Mouse (Mus musculus) left cerebral cortex, postnatal 10 days (tissue): ENCODE measurements around the gene S100a5. TPM values are rescaled to one million over a fixed set of nuclear protein-coding genes. Genes with fewer than 3 reads are reported as not detected.
A peak's percentile ranks its signal among the peaks of the same experiment; 100 is the strongest.

Source experiments
- DNase-seq, 2 experiments: peaks; one replicate each; pipeline ENCODE4 v3.0.0; 2021 to 2022; ENCODE audit warnings: low spot score in 2 of 2, mixed read lengths in 1 of 2; ENCODE audit errors: extremely low spot score in 1 of 2
- intact Hi-C: fragments of 180-260 bp; cut with DNase I; formaldehyde crosslinking; loops from one replicate; pipeline ENCODE4 v1.15.1; 2025
- total RNA-seq, 2 experiments: library from RNA; stranded (reverse); gene quantifications; 2 replicates each; pipeline ENCODE4 v1.2.3; 2021

S100a5 gene
- total RNA-seq, 2 experiments from 2014 or later, result not detected

- DNase-seq, result peak; percentile 75 to 84
- intact Hi-C loops, result loop anchor here (2.0 to 5.0 kb wide), 3 partner anchors 66 to 162 kb away; partner anchors contain the start of genes Chtop and Snapin
Observed at GRCm38 (mm10) chr3:90652878-90653508, 44.7 kb downstream of the S100a5 start.

GRCm38 (mm10) chr3:90653717-90654116 lies 45.4 kb downstream of the S100a5 start, which contains the start of gene S100a7a:
Gene S100a7a, plus strand, starts transcription at chr3:90654017.
- DNase-seq, result no peak
- intact Hi-C loops, result loop anchor here (2.0 to 5.0 kb wide), 3 partner anchors 66 to 163 kb away; partner anchors contain the start of genes Chtop and Snapin

GRCm38 (mm10) chr3:90657405-90657804 lies 49.1 kb downstream of the S100a5 start:
- intact Hi-C loops, result no loop called here
- DNase-seq, result peak in 1 of 2 experiments; percentile 40

- intact Hi-C loops, result no loop called here
Observed at GRCm38 (mm10) chr3:90659364-90660044, 51.2 kb downstream of the S100a5 start.

More at GRCm38 (mm10) chr3:90659364-90660044, 51.2 kb downstream of the S100a5 start:
- DNase-seq, result no peak

Other genes with a start within 250 kb of the S100a5 start
- gene Slc27a3, start 218.6 kb upstream of the S100a5 start, total RNA-seq, result 10 to 100 TPM; 11.5 to 12.1 TPM
- gene Ints3, start 174.9 kb upstream of the S100a5 start, total RNA-seq, result 10 to 100 TPM; 57.0 to 62.0 TPM
- 1 to 10 TPM; 3.4 to 4.3 TPM for gene Npr1, start 142.7 kb upstream of the S100a5 start, total RNA-seq
- gene Ilf2, start 132.4 kb upstream of the S100a5 start, total RNA-seq, result 100 to 1,000 TPM; 111 to 115 TPM
- 10 to 100 TPM; 46.7 to 47.9 TPM for gene Snapin, start 117.5 kb upstream of the S100a5 start, total RNA-seq
- gene Chtop, start 99.0 kb upstream of the S100a5 start, total RNA-seq, result 100 to 1,000 TPM; 196 TPM
- gene S100a1, start 94.1 kb upstream of the S100a5 start, total RNA-seq, result 10 to 100 TPM; 54.7 to 62.3 TPM
- gene S100a13, start 94.1 kb upstream of the S100a5 start, total RNA-seq, result 10 to 100 TPM; 20.5 to 23.9 TPM
- gene S100a14, start 81.7 kb upstream of the S100a5 start, total RNA-seq, result not detected
- 10 to 100 TPM; 73.7 to 83.6 TPM for gene S100a16, start 71.3 kb upstream of the S100a5 start, total RNA-seq
- 1 to 10 TPM; 1.7 to 1.8 TPM for gene S100a3, start 47.9 kb upstream of the S100a5 start, total RNA-seq
- gene S100a2, start 18.3 kb upstream of the S100a5 start, total RNA-seq, result not detected
- not detected for gene Gm42674, start 6.6 kb upstream of the S100a5 start, total RNA-seq
- 1 to 10 TPM; 7.1 to 8.1 TPM for gene S100a4, start 4.8 kb upstream of the S100a5 start, total RNA-seq
- gene S100a6, start 4.4 kb downstream of the S100a5 start, total RNA-seq, result 10 to 100 TPM; 24.2 to 31.1 TPM
- gene S100a7a, start 45.5 kb downstream of the S100a5 start, total RNA-seq, result 1 to 10 TPM in 1 of 2 experiments, under 1 TPM in 1; 0.71 to 2.1 TPM
- gene S100a8, start 60.5 kb downstream of the S100a5 start, total RNA-seq, result under 1 TPM in 1 of 2 experiments, not detected in 1; 0.79 TPM
- gene S100a9, start 87.2 kb downstream of the S100a5 start, total RNA-seq, result not detected
- not detected for gene Pglyrp4, start 118.4 kb downstream of the S100a5 start, total RNA-seq
- gene Gm5849, start 169.4 kb downstream of the S100a5 start, total RNA-seq, result not detected